Mouse (Mus musculus): ENCODE measurements at regions not wholly inside any gene's neighbourhood (a gene's known extent, or its start where the extent isn't known, plus 50 kb on each side); places are given as distances from the start of the nearest gene placed in this dataset.

GRCm38 (mm10) chr4:53292606-53293005, 132.9 kb upstream of the Abca1 start:
- WGBS = 83% methylated on average over 3 of the region's 3 CpGs
- H3K4me2 ChIP-seq (replicated peaks) = no peak overlapping the region
- H3K9me3 ChIP-seq = peaks cover 6% of the 10 kb centered on the region
- H3K4me3 ChIP-seq = no peak overlapping the region
- H3K9ac ChIP-seq = no peak overlapping the region
- no peaks in the 10 kb centered on the region for H3K4me1 ChIP-seq
- no peaks in the 10 kb centered on the region for H3K36me3 ChIP-seq
- no peak overlapping the region for H3K27ac ChIP-seq
- H3K27me3 ChIP-seq = no peaks in the 10 kb centered on the region
- no peak for ATAC-seq (ENCODE audit: low FRiP score, low read depth)

GRCm38 (mm10) chr4:53277741-53278525, 118.2 kb upstream of the Abca1 start:
- no peak for ATAC-seq (ENCODE audit: low FRiP score, low read depth)
- Histone ChIP-seq H3K27ac (no peak overlapping the region), H3K27me3 (no peaks in the 10 kb centered on the region), H3K9me3 (no peaks in the 10 kb centered on the region), H3K36me3 (no peaks in the 10 kb centered on the region), H3K9ac (no peak overlapping the region), H3K4me1 (peaks cover 5% of the 10 kb centered on the region), H3K4me2 (replicated peaks) (no peak overlapping the region), H3K4me3 (no peak overlapping the region)
- 57% methylated on average over 12 of the region's 12 CpGs for WGBS

- H3K4me3 ChIP-seq = no peak overlapping the region
- 0 out of 2 replicates have a peak, but pooled peaks cover 4% of the 10 kb centered on the region for H3K9me3 ChIP-seq
- H3K27ac ChIP-seq = no peak overlapping the region
- no peak overlapping the region for H3K4me2 ChIP-seq (replicated peaks)
- 0 out of 2 replicates have a peak, but pooled peaks have one; percentile 19 for ATAC-seq (ENCODE audit: low FRiP score, low read depth)
- no peaks in the 10 kb centered on the region for H3K36me3 ChIP-seq
- no peaks in the 10 kb centered on the region for H3K27me3 ChIP-seq
- 86% methylated on average over 10 of the region's 10 CpGs for whole genome bisulfite sequencing
- H3K9ac ChIP-seq = no peak overlapping the region
- H3K4me1 ChIP-seq = no peaks in the 10 kb centered on the region
Measured at GRCm38 (mm10) chr4:53270433-53270832, 110.7 kb upstream of the Abca1 start.

GRCm38 (mm10) chr4:53269999-53270398, 110.3 kb upstream of the Abca1 start:
- Histone ChIP-seq H3K9me3 (0 out of 2 replicates have a peak, but pooled peaks cover 4% of the 10 kb centered on the region), H3K9ac (no peak overlapping the region), H3K4me2 (replicated peaks) (no peak overlapping the region), H3K36me3 (no peaks in the 10 kb centered on the region), H3K4me3 (no peak overlapping the region), H3K27ac (no peak overlapping the region), H3K27me3 (no peaks in the 10 kb centered on the region), H3K4me1 (peaks cover 2% of the 10 kb centered on the region; the same call in 1 of the 2 replicates)
- 70% methylated on average over 5 of the region's 5 CpGs for WGBS
- ATAC-seq (ENCODE audit: low FRiP score, low read depth) = no peak

- H3K36me3 ChIP-seq = no peaks in the 10 kb centered on the region
- 0 out of 2 replicates have a peak, but pooled peaks cover 4% of the 10 kb centered on the region for H3K9me3 ChIP-seq
- H3K4me1 ChIP-seq = peaks cover 8% of the 10 kb centered on the region; the same call in 1 of the 2 replicates
- no peak for ATAC-seq (ENCODE audit: low FRiP score, low read depth)
- no peak overlapping the region for H3K4me2 ChIP-seq (replicated peaks)
- H3K4me3 ChIP-seq = no peak overlapping the region
- no peak overlapping the region for H3K9ac ChIP-seq
- H3K27ac ChIP-seq = no peak overlapping the region
- no peaks in the 10 kb centered on the region for H3K27me3 ChIP-seq
- 92% methylated on average over 5 of the region's 5 CpGs for WGBS
Measured at GRCm38 (mm10) chr4:53269251-53269842, 109.7 kb upstream of the Abca1 start.

GRCm38 (mm10) chr4:53264901-53265300, 105.2 kb upstream of the Abca1 start:
- Histone ChIP-seq H3K9ac (no peak overlapping the region), H3K9me3 (0 out of 2 replicates have a peak, but pooled peaks cover 4% of the 10 kb centered on the region), H3K4me2 (replicated peaks) (no peak overlapping the region), H3K4me3 (no peak overlapping the region), H3K36me3 (no peaks in the 10 kb centered on the region), H3K4me1 (peaks cover 20% of the 10 kb centered on the region), H3K27me3 (no peaks in the 10 kb centered on the region), H3K27ac (no peak overlapping the region)
- WGBS = 73% methylated on average over 5 of the region's 5 CpGs
- no peak for ATAC-seq (ENCODE audit: low FRiP score, low read depth)

- 66% methylated on average over 2 of the region's 2 CpGs for WGBS
- Histone ChIP-seq H3K9ac (no peak overlapping the region), H3K4me1 (peaks cover 20% of the 10 kb centered on the region), H3K9me3 (0 out of 2 replicates have a peak, but pooled peaks cover 4% of the 10 kb centered on the region), H3K36me3 (no peaks in the 10 kb centered on the region), H3K4me2 (replicated peaks) (no peak overlapping the region), H3K27ac (no peak overlapping the region), H3K4me3 (no peak overlapping the region), H3K27me3 (no peaks in the 10 kb centered on the region)
- ATAC-seq (ENCODE audit: low FRiP score, low read depth) = no peak
Measured at GRCm38 (mm10) chr4:53264501-53264900, 104.8 kb upstream of the Abca1 start.

- Histone ChIP-seq H3K4me3 (no peak overlapping the region), H3K9me3 (0 out of 2 replicates have a peak, but pooled peaks cover 4% of the 10 kb centered on the region), H3K4me2 (replicated peaks) (no peak overlapping the region), H3K27ac (no peak overlapping the region), H3K36me3 (no peaks in the 10 kb centered on the region), H3K9ac (no peak overlapping the region), H3K27me3 (no peaks in the 10 kb centered on the region), H3K4me1 (peaks cover 20% of the 10 kb centered on the region)
- WGBS = 38% methylated on average over 13 of the region's 13 CpGs
- ATAC-seq (ENCODE audit: low FRiP score, low read depth) = peak; percentile 92
Measured at GRCm38 (mm10) chr4:53263776-53264175, 104.1 kb upstream of the Abca1 start.

GRCm38 (mm10) chr4:53262466-53262865, 102.8 kb upstream of the Abca1 start:
- H3K4me2 ChIP-seq (replicated peaks) = no peak overlapping the region
- no peak overlapping the region for H3K9ac ChIP-seq
- H3K4me1 ChIP-seq = peaks cover 20% of the 10 kb centered on the region
- H3K36me3 ChIP-seq = no peaks in the 10 kb centered on the region
- H3K4me3 ChIP-seq = no peak overlapping the region
- H3K27ac ChIP-seq = no peak overlapping the region
- H3K9me3 ChIP-seq = 0 out of 2 replicates have a peak, but pooled peaks cover 3% of the 10 kb centered on the region
- WGBS = 80% methylated on average over 5 of the region's 5 CpGs
- ATAC-seq (ENCODE audit: low FRiP score, low read depth) = no peak
- H3K27me3 ChIP-seq = no peaks in the 10 kb centered on the region

- Histone ChIP-seq H3K9me3 (no peaks in the 10 kb centered on the region), H3K36me3 (no peaks in the 10 kb centered on the region), H3K27me3 (no peaks in the 10 kb centered on the region), H3K4me3 (no peak overlapping the region), H3K4me1 (peaks cover 20% of the 10 kb centered on the region), H3K27ac (no peak overlapping the region), H3K4me2 (replicated peaks) (no peak overlapping the region), H3K9ac (no peak overlapping the region)
- 76% methylated on average over 6 of the region's 6 CpGs for WGBS
- ATAC-seq (ENCODE audit: low FRiP score, low read depth) = no peak
Measured at GRCm38 (mm10) chr4:53261556-53262140, 102.0 kb upstream of the Abca1 start.

GRCm38 (mm10) chr4:53258975-53259374, 99.3 kb upstream of the Abca1 start:
- WGBS = 93% methylated on average over 6 of the region's 6 CpGs
- Histone ChIP-seq H3K9ac (no peak overlapping the region), H3K4me3 (no peak overlapping the region), H3K9me3 (no peaks in the 10 kb centered on the region), H3K27ac (no peak overlapping the region), H3K36me3 (no peaks in the 10 kb centered on the region), H3K4me1 (peaks cover 8% of the 10 kb centered on the region), H3K4me2 (replicated peaks) (no peak overlapping the region), H3K27me3 (no peaks in the 10 kb centered on the region)
- no peak for ATAC-seq (ENCODE audit: low FRiP score, low read depth)

- ATAC-seq (ENCODE audit: low FRiP score, low read depth) = no peak
- no peak overlapping the region for H3K4me2 ChIP-seq (replicated peaks)
- WGBS = 76% methylated on average over 5 of the region's 5 CpGs
Measured at GRCm38 (mm10) chr4:53256996-53257395, 97.3 kb upstream of the Abca1 start.

More at GRCm38 (mm10) chr4:53256996-53257395, 97.3 kb upstream of the Abca1 start:
- Histone ChIP-seq H3K9me3 (no peaks in the 10 kb centered on the region), H3K27ac (no peak overlapping the region), H3K4me1 (no peaks in the 10 kb centered on the region; the same call in 1 of the 2 replicates), H3K9ac (no peak overlapping the region), H3K4me3 (no peak overlapping the region), H3K27me3 (no peaks in the 10 kb centered on the region), H3K36me3 (no peaks in the 10 kb centered on the region)
